Mouse (Mus musculus) liver, embryonic 12.5 days (tissue): ENCODE measurements at regions not wholly inside any gene's neighbourhood (a gene's known extent, or its start where the extent isn't known, plus 50 kb on each side); places are given as distances from the start of the nearest gene placed in this dataset.
"Not testable (repeated sequence)": the region's sequence is repeated elsewhere in the genome, so short reads cannot be mapped to it uniquely, and the experiment has no call there.

ENCODE experiments used
- ATAC-seq: fragments of 200-750 bp; cut with Nextera tagmentation; 2 replicates; pipeline ENCODE4 v1.8.0; 2017; ENCODE audit warnings: moderate number of reproducible peaks, mild to moderate bottlenecking, moderate library complexity
- H3K27ac ChIP-seq: fragments of 300-500 bp; sonication (generic); 2 replicates; pipeline ENCODE4 v1.5.1; 2016; ENCODE audit warnings: mild to moderate bottlenecking
- H3K27me3 ChIP-seq: fragments of 300-500 bp; sonication (generic); replicated peaks from 2 replicates; pipeline ENCODE4 v1.6.1; 2016; ENCODE audit warnings: mild to moderate bottlenecking, moderate library complexity
- H3K36me3 ChIP-seq: fragments of 300-500 bp; sonication (generic); 2 replicates; pipeline ENCODE4 v1.6.1; 2016; ENCODE audit warnings: mild to moderate bottlenecking, moderate library complexity
- H3K4me1 ChIP-seq: fragments of 300-500 bp; sonication (generic); 2 replicates; pipeline ENCODE4 v1.6.1; 2016
- H3K4me2 ChIP-seq: fragments of 300-500 bp; sonication (generic); 2 replicates; pipeline ENCODE4 v1.6.1; 2016; ENCODE audit warnings: mild to moderate bottlenecking, moderate library complexity
- H3K4me3 ChIP-seq: fragments of 300-500 bp; sonication (generic); 2 replicates; pipeline ENCODE4 v1.5.1; 2016; ENCODE audit warnings: mild to moderate bottlenecking, moderate library complexity
- H3K9ac ChIP-seq: fragments of 300-500 bp; sonication (generic); 2 replicates; pipeline ENCODE4 v1.6.1; 2016; ENCODE audit warnings: mild to moderate bottlenecking, moderate library complexity
- H3K9me3 ChIP-seq: fragments of 300-500 bp; sonication (generic); replicated peaks from 2 replicates; pipeline ENCODE4 v1.6.1; 2016; ENCODE audit warnings: mild to moderate bottlenecking, moderate library complexity
- WGBS: fragments of 180-500 bp; shearing (Covaris S2); methylation state at CpG from one replicate; pipeline ENCODE4 v1.1.7; 2016; ENCODE audit not compliant: insufficient replicate concordance; 5-methylcytosine and 5-hydroxymethylcytosine counted together

GRCm38 (mm10) chr1:128498042-128498772, 81.0 kb upstream of the Dars start:
- no peaks in the 10 kb centered on the region for H3K4me1 ChIP-seq
- no peaks in the 10 kb centered on the region for H3K27me3 ChIP-seq
- no peak overlapping the region for H3K27ac ChIP-seq
- H3K9ac ChIP-seq: no peak overlapping the region
- no peak overlapping the region for H3K4me2 ChIP-seq
- no peak overlapping the region for H3K4me3 ChIP-seq
- H3K36me3 ChIP-seq: no peaks in the 10 kb centered on the region
- ATAC-seq: no peak
- 67% methylated on average over 9 of the region's 9 CpGs for whole genome bisulfite sequencing
- H3K9me3 ChIP-seq: no peaks in the 10 kb centered on the region

- Histone ChIP-seq H3K27me3 (no peaks in the 10 kb centered on the region), H3K4me2 (no peak overlapping the region), H3K9ac (no peak overlapping the region), H3K9me3 (no peaks in the 10 kb centered on the region), H3K27ac (no peak overlapping the region), H3K36me3 (no peaks in the 10 kb centered on the region), H3K4me1 (no peaks in the 10 kb centered on the region), H3K4me3 (no peak overlapping the region)
- WGBS: 71% methylated on average over 2 of the region's 2 CpGs
- ATAC-seq: no peak
Observed at GRCm38 (mm10) chr1:128492251-128492650, 75.1 kb upstream of the Dars start.

GRCm38 (mm10) chr1:128487181-128487580, 70.0 kb upstream of the Dars start:
- ATAC-seq, H3K9me3 ChIP-seq, H3K4me1 ChIP-seq, H3K9ac ChIP-seq, H3K4me3 ChIP-seq, H3K36me3 ChIP-seq, H3K27me3 ChIP-seq, H3K27ac ChIP-seq, H3K4me2 ChIP-seq: not testable (repeated sequence)
- WGBS: 61% methylated on average over 4 of the region's 4 CpGs

GRCm38 (mm10) chr1:128478376-128478775, 61.2 kb upstream of the Dars start:
- ATAC-seq: no peak
- Histone ChIP-seq H3K4me2 (no peak overlapping the region), H3K27ac (no peak overlapping the region), H3K4me3 (no peak overlapping the region), H3K27me3 (no peaks in the 10 kb centered on the region), H3K9ac (no peak overlapping the region), H3K36me3 (no peaks in the 10 kb centered on the region), H3K4me1 (no peaks in the 10 kb centered on the region), H3K9me3 (no peaks in the 10 kb centered on the region)
- 65% methylated on average over 6 of the region's 6 CpGs for WGBS

DNA sequence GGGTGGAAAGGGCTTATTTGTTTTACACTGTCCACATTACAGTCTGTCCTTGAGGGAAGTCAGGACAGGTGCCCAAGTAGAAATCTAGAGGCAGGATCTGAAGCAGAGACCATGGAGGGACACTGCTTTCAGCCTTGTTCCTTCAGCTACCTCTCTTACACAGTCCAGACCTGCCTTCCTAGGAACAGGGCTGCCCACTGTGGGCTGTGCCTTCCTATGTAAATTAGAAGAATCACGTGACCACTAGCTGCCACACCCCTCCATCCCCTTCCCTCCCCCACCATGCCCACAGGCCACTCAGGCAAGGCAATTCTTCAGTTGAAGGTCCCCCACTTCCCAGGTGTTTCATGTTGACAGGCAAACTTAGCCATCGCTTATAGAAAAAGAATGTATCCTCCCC, 60.5 kb upstream of the Dars start:
- ATAC-seq: no peak
- H3K27ac ChIP-seq: no peak overlapping the region
- no peak overlapping the region for H3K4me3 ChIP-seq
- no peak overlapping the region for H3K9ac ChIP-seq
- peaks cover 4% of the 10 kb centered on the region for H3K27me3 ChIP-seq
- no peaks in the 10 kb centered on the region for H3K4me1 ChIP-seq
- H3K36me3 ChIP-seq: no peaks in the 10 kb centered on the region
- WGBS: 50% methylated on average over 2 of the region's 2 CpGs
- H3K9me3 ChIP-seq: no peaks in the 10 kb centered on the region
- H3K4me2 ChIP-seq: no peak overlapping the region

- peak overlapping the region; percentile 36 for H3K4me2 ChIP-seq
- no peak overlapping the region for H3K4me3 ChIP-seq
- H3K36me3 ChIP-seq: no peaks in the 10 kb centered on the region
- no peak for ATAC-seq
- H3K9me3 ChIP-seq: no peaks in the 10 kb centered on the region
- H3K27ac ChIP-seq: no peak overlapping the region
- H3K27me3 ChIP-seq: peaks cover 20% of the 10 kb centered on the region
- H3K4me1 ChIP-seq: peaks cover 3% of the 10 kb centered on the region; the same call in 1 of the 2 replicates
- no peak overlapping the region for H3K9ac ChIP-seq
- WGBS: 38% methylated on average over 15 of the region's 15 CpGs
Observed at GRCm38 (mm10) chr1:128472713-128473230, 55.6 kb upstream of the Dars start.

- 5% methylated on average over 20 of the region's 20 CpGs for WGBS
- no peak overlapping the region for H3K9ac ChIP-seq
- H3K4me1 ChIP-seq: peaks cover 3% of the 10 kb centered on the region; the same call in 1 of the 2 replicates
- no peak overlapping the region for H3K27ac ChIP-seq
- H3K36me3 ChIP-seq: no peaks in the 10 kb centered on the region
- H3K9me3 ChIP-seq: no peaks in the 10 kb centered on the region
- H3K27me3 ChIP-seq: peaks cover 20% of the 10 kb centered on the region
- no peak overlapping the region for H3K4me3 ChIP-seq
- no peak for ATAC-seq
- peak overlapping the region; percentile 36 for H3K4me2 ChIP-seq
Observed at GRCm38 (mm10) chr1:128472022-128472712, 55.0 kb upstream of the Dars start.

DNA sequence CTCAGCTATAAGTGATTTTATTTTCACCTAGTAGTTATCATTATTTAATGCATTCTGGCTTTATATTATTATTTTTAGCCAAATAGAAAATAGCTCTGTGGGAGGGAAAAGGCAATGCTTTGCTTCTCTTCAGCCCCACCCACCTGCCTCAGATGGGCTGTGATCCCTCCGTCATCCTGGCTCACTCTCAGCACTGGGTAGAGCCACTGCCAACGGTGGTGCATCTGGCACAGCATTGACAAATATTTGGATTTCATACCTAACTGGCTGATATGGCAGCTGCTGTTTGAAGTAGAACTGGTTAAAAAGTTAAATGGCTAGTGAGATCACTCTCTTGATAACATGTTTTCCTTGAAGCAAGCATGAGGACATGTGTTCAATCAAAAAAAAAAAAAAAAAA, 53.6 kb upstream of the Dars start:
- Histone ChIP-seq H3K9ac (no peak overlapping the region), H3K27ac (no peak overlapping the region), H3K9me3 (no peaks in the 10 kb centered on the region), H3K27me3 (peaks cover 20% of the 10 kb centered on the region), H3K4me2 (no peak overlapping the region), H3K4me1 (peaks cover 3% of the 10 kb centered on the region; the same call in 1 of the 2 replicates), H3K4me3 (no peak overlapping the region), H3K36me3 (no peaks in the 10 kb centered on the region)
- WGBS: 48% methylated on average over 2 of the region's 2 CpGs
- no peak for ATAC-seq

GRCm38 (mm10) chr1:128469054-128469453, 51.9 kb upstream of the Dars start:
- ATAC-seq: no peak
- no peak overlapping the region for H3K9ac ChIP-seq
- peaks cover 20% of the 10 kb centered on the region for H3K27me3 ChIP-seq
- no peaks in the 10 kb centered on the region for H3K36me3 ChIP-seq
- no peak overlapping the region for H3K27ac ChIP-seq
- H3K4me1 ChIP-seq: peaks cover 3% of the 10 kb centered on the region; the same call in 1 of the 2 replicates
- no peak overlapping the region for H3K4me3 ChIP-seq
- no peaks in the 10 kb centered on the region for H3K9me3 ChIP-seq
- WGBS: 67% methylated on average over 7 of the region's 7 CpGs
- H3K4me2 ChIP-seq: no peak overlapping the region
